Mouse (Mus musculus) T-helper 2 cell (primary cell): Measurements from ENCODE around the gene Cfap126.

Experiments used
- in situ Hi-C: fragments of 300-600 bp; cut with MboI, MseI; formaldehyde crosslinking; loops from one replicate; pipeline ENCODE4 v1.15.1; 2025; ENCODE audit warnings: high pct_unique_total_duplicates

Cfap126 gene

DNA sequence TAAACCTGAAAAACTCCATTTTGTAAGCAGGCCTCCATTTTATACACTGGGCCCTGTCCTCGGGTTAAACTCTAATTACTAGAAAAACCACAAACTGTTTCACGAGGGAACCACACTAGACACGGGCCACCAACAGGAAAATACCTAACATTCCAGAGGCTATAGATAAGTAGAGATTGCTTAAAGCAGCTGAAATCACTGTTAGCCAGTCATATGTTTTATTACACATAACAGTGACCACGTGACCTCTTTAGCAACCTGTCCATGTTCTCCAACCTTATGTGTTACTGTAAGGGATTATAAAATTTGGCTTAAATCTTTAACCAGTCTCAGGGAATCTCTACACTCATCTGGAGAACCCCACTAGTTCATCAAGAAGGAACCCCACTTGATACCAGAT lies 19.3 kb upstream of the Cfap126 start:
- in situ Hi-C loops = no loop called here

DNA sequence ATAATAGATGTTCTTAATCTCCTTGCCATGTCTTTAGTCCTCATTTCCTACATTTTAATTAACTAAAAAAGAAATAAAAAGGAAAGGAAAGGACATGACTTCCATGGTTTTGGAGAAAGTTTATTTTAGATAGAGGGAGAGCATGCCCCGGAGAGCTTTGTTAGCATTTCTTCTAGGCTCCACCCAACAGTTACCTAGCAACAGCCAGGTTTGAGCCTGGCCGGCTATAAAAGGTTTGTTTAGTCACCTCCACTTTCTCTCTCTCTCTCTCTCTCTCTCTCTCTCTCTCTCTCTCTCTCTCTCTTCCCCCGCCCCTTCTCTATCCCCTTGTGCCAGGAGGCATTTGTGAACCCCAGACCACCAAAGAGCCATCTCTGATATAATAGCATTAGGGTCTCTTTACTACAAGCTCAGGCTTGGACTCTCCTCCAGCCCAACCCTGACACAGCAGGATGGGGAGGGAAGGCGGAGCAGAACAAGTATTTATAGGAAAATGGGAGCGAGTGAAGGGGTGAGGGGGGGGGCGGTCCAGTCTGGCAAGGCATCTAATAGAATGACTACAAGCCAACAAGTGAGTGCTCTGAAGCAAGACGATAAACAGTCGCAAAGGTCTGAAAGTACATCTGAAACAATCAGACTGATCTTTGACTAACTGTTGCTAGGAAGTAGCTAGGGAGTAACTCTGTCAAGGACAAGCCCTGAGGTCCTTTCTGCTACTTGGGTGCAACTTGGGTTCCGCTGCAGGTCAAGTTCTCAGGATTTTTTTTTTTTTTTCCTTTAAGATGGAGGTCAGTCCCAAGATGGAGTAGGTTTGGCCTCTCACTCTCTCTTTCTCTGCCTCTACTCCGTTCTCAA lies 17.4 kb upstream of the Cfap126 start:
- in situ Hi-C loops = no loop called here

DNA sequence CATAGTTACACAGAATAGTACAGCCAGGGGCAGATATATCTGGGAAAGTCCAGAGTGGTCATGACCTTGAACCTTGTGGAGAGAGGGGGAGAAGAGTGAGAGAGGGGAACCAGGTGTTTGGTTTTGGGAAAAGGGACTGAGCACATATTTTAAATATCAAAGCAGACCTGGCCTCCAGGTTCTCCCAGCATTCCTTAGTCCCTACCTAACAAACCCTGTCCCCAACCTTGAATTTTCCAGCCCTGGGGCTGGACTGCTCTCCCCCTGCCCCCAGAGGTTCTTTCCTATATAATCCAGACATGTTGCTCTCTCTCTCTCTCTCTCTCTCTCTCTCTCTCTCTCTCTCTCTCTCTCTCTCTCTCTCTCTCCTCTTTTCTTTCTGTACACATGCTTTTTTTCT lies 16.6 kb upstream of the Cfap126 start:
- in situ Hi-C loops = no loop called here

DNA sequence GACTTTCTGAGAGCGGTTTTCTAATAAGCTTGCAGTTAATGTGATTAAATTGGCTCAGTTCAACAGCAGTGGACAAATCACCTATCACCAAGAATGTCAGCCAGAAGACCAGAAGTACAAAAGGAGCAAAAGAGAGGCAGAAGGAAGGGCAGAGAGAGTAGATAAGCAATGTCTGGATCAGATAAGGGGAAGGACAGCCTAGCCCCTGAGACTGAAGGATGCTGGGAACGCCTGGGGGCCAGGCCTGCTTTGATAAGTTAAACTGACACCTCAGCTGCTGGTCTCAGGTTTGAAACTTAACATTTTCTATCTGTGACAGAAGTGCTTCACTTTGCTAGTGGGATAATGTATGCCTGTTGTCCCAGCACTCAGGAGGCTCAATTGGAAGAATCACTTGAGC lies 16.1 kb upstream of the Cfap126 start:
- in situ Hi-C loops = no loop called here

DNA sequence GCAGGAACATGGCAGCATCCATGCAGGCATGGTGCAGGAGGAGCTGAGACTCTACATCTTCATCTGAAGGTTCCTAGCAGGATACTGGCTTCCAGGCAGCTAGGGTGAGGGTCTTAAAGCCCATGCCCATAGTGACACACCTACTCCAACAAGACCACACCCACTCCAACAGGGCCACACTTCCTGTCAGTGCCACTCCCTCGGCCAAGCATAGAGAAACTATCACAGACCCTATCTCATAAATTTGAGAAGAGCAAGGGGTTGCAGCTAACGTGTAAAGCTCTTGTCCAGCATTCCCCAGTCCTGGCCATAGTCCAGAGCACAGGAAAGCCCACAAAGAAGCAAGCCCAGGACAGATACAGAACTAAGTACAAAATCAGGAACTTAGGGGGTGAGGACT lies 12.7 kb upstream of the Cfap126 start:
- in situ Hi-C loops = loop anchor here (5.0 kb wide), 1 partner anchor 34 kb away; no protein-coding TSS in a partner anchor

DNA sequence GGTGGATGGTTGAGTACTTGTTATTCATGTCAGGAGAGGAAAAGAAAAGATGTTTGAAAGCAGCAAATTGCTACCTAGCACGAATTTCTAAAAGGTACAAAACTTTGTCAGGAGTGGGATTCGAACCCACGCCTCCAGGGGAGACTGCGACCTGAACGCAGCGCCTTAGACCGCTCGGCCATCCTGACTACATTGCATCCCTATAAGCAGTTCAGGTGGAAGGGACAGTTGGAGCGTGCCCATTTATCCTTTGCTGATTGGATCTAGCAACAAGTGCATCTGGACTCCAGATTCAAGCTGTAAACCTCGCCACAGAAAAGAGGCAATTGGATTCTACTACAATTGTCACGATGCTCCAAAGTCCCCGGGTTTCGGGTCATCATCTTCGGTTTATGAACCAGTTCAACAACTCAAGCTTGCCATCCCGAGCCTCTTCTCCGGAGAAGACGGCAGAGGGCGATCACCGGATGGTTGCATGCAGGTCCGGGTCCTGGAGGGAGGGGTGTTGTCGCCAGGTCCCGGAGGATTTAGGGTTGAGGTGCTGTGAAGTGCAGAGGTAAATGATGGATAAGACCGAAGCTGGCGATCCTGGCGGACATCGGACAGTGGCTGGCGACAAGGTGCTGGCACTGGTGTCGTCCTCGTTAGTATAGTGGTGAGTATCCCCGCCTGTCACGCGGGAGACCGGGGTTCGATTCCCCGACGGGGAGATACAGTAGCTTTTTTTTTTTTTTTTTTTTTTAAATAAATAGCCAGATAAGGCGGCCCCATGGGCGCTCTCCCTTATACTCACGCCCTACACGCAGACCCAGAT lies 11.8 kb upstream of the Cfap126 start:
- in situ Hi-C loops = loop anchor here (5.0 kb wide), 1 partner anchor 35 kb away; no protein-coding TSS in a partner anchor

DNA sequence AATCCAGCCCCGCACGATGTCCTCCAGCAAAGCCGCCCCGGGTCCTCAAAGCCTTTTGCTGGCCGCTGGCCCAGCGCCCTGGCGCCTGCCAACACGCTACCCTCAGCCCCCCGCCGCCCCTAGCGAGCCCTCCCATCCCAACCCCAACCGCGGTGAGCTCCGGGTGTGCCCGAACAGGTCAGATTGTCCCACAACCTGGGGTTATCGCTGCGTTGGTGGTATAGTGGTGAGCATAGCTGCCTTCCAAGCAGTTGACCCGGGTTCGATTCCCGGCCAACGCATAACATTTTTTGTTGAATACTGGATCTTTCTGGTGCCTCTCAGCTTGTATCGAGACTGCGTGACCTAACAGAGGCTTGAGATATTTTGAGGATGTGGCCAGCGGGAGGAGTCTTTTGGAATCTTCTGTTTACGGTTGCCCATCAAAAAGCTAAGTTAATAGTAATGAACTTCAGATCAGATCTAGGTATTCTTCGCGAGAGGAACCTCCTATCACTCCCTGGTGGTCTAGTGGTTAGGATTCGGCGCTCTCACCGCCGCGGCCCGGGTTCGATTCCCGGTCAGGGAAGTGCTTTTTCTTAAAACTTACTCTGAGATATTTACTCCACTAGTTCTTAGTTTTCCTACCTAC lies 11.1 kb upstream of the Cfap126 start:
- in situ Hi-C loops = loop anchor here (5.0 kb wide), 1 partner anchor 35 kb away; no protein-coding TSS in a partner anchor

DNA sequence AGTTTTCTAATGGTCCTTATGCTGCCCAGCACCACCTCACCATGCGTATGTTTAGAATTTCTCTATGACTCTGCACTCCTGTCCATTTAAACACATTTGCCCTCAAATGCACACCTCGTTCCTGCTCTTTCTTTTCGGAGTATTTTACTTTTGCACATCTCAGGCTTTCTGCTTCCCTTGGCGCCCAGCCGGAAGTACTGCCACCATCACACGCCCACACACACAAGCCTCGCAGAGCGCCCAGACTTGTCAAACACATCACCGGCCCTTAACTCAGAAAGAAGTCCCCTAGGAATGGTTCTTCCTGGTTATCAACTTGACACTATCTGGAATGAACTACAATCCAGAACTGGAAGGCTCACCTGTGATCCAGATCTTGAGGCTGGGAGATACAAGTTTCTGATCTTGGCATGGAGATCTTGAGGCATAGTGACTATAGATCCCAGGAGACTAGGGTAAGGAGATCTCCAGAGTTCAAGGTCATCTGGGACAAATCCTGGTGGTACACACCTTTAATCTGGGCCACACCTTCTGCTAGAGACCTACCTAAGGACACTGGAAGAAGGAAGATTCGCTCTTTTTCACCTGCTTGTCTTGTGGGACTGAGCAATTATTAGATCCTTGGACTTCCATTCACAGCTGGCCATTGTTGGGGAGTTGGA lies 10.4 kb upstream of the Cfap126 start:
- in situ Hi-C loops = loop anchor here (5.0 kb wide), 1 partner anchor 36 kb away; no protein-coding TSS in a partner anchor

DNA sequence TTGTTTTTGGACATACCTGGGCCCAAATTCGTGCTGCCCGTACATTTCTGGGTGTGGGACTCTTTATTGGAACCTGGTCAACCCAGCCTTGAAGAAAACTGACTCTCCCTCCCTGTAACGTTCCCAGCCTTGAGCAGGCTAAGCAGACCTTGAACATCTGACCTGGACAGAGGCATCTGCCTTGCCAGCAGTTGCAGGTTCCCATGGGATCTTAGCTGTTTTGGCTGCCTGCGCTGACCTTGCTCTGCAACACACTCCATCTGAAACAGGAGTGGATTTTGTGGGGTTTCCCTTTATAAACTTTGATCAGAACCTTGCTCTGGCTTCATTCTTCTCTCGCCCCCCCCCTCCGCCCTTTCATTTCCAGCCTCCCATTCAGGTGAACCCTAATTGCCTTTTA lies 8.5 kb upstream of the Cfap126 start:
- in situ Hi-C loops = no loop called here

DNA sequence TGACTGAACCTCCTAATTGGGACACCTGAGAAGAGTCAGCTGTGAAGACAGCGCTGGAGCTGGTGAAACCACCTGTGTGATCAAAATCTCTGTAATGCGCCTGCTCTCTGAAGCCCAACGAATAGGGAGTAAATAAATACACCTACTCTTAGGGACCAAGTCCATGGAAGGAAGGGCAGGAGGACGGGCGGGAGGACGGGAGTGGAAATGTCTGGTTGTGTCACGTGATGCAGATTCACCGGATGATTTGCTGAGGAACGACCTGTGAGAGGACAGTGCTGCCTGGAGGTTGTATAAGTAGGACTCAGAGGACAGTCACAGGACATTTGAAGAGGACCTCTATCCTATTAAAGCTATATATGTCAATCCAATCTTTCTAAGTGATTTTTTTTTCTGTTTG lies 4.1 kb upstream of the Cfap126 start:
- in situ Hi-C loops = no loop called here

DNA sequence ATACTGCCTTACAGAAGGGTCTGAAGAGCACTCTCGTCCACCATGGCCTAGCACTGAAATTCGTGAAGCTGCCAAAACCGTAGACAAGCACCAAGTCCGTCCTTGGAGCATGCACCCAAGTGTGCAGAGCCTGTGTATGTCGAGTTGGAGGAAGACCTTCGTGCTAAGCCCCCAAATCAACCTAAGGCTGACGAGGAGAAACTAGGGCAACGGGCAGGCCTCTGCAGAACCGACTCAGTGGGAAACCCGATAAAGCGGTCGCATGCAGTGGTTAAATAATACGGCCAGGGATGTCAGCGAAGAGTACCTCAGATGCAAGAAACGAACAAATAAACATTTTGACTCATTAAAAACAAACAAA lies 3.1 kb upstream of the Cfap126 start:
- in situ Hi-C loops = no loop called here

DNA sequence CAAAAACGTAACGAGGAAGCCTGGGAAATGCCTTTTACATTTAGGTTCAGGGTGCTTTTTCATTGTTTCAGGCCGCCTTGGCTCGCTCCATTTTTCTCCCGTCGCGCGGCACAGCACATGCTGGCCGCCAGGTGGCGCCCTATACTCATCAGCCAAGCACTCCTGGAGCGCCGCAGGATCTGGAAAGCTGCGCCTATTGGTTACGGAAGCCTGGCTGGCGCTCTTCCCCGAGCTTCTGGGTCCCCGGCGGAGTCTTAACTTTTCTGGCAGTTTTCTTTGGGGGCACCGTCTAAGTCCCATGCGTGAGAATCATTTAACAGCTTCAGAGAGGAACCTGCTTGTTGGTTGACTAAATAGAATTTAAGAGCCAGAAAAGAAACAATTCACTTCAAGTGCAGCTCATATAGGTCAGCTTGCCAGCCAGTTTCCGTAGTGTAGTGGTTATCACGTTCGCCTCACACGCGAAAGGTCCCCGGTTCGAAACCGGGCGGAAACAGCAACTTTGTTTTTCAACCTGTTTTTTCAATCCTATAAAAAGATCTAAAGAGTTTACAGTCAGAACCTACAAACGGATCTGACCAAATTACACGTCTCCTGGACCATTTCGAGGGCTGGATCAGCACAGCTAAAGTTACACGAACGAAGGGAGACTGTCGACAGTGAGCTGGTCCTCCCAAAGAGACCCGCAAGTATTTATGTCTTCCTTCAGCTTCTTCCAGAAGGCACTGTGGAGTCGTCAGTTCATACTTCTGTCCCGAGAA lies 2.5 kb upstream of the Cfap126 start:
- in situ Hi-C loops = no loop called here

DNA sequence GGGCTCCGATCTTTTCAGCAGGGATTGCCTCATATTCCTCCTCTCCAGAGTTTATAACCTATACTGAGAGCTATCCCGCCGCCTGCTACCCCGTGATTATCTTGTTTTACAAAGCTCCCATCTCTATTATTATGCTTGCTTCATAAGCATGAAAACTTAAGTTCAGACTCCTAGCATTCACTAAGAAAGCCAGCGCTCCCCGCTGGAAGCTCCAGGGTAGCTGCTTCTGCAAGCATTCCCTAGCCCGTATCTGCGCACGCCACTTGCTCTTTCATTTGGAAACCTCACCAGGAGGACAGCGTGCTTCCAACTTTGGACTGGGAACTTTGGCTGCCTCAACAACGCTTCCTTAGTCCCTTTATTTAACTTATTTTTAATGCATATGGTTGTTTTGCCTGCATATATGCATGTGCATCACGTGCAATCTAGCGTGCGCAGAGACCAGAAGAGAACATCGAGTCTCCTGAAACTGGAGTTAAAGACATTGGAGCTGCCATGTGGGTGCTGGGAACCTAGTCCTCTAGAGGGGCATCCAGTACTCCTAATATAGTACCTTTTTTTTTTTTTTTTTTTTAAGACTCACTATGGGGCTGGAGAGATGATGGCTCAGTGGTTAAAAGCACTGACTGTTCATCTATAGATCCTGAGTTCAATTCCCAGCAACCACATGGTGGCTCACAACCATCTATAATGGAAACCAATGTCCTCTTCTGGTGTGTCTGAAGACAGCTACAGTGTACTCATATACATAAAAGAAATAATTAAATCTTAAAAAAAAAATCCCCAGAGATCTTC lies 1.7 kb upstream of the Cfap126 start:
- in situ Hi-C loops = no loop called here

DNA sequence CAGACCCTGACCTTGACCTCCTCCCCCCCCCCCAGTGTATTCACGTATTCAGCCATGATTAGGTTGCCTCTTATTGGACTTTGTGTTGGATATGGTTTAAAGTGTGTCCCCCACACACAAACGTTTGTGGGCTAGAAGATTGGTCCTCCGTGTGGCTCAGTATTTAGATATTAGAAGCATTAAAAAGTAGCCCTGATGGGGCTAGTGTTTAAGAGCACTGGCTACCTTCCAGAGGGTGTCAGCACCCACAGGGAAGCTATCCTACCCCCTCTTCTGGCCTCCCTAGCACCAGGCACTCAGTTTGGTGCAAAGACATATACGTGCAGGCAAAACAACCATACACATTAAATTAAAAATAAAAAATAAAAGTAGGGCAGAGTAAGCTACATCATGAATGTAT lies 732 bp upstream of the Cfap126 start:
- in situ Hi-C loops = no loop called here

DNA sequence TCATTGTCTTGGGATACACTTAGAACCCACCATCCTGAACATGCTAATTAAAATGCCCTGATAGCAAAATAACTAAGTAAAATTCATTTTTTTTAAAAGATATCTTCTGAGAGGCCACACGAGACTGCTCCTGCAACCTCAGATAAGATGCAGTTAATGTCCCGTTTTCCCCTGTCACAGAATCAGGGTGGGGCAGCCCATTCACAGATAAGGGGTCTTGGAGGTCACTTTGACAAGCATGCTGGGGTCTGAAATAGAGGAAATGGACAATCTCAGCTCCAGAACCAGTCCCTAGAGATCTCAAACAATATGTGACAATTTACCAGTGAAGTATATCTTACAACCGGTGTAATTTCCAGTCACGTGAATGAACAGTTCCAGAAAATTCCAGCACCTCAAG lies 2.6 kb downstream of the Cfap126 start:
- in situ Hi-C loops = loop anchor here (5.0 kb wide), 2 partner anchors 106 to 136 kb away; partner anchors contain the start of genes Adamts4, Ndufs2 and Tomm40l

DNA sequence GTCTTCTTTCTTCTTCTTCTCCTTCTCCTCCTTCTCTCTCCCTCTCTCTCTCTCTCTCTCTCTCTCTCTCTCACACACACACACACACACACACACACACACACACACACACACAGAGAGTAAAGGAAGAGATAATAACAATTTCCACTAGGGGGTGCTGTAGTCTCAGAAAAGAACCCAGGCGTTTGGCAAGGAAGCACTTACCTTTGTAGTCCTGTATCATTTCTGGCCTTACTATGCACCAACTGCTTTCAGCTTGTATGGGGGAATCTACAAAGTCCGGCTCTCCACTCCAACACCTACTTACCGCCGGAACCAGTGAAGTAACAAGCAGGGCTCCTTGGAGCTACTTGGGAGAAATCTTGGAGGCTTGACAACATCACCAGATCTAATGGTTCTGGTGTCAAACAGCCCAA lies 4.6 kb downstream of the Cfap126 start:
- in situ Hi-C loops = loop anchor here (5.0 kb wide), 2 partner anchors 104 to 134 kb away; partner anchors contain the start of genes Adamts4, Ndufs2 and Tomm40l

DNA sequence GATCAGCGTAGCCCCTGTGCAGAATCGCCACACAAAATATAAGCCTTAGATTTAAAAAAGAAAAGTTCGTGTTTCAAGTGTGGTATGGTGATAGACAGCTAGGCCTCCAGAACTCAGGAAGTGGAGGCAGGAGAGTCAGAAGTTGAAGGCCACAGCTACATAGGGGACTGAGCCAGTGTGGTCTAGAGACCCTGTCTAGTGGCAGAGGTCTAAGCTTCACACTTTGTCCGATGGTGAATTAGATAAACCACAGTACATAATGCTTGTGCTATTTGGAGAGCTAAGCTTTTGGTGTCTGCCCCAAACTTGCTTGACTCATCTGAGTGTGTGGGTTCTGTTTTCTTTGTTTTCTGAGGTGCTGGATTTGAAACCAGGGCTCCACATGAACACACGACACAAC lies 5.3 kb downstream of the Cfap126 start:
- in situ Hi-C loops = loop anchor here (5.0 kb wide), 2 partner anchors 103 to 133 kb away; partner anchors contain the start of genes Adamts4, Ndufs2 and Tomm40l

DNA sequence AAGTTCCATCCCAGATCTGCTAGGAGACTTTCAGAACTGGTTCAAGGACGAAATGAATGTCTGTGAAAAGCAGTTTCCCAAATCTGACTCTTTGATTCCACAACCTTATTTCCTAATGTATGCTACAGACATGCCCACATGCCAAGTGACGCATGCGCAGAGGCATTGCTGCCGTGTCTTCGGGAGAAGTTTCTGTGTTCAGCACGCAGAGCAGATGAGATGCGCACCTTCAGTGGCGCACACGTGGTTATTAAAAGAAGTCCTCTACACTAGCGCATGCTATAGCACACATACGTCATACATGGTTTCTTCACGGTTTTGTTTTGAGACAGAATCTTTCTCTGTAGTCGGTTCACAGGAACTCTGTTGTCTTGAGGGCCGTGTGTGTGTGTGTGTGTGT lies 5.7 kb downstream of the Cfap126 start:
- in situ Hi-C loops = loop anchor here (5.0 kb wide), 2 partner anchors 103 to 133 kb away; partner anchors contain the start of genes Adamts4, Ndufs2 and Tomm40l

DNA sequence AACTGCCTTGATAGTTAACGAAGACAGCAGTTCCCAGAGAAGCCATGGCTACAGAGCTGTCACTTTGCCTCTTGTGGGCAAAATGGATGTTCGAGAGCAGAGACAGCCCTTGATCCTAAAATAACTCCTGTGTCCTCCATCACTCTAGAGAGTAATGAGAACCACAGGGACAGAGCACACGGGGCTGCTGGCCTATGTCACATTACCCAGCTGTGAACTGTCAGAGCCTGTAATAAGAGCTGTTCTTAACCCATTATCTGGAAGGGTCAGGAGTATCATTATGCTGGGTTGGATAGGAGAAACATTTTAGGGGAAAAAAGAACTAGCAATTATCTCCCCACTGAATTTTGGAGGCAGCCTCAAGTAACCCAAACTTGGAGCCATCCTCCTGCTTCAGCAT lies 7.2 kb downstream of the Cfap126 start:
- in situ Hi-C loops = no loop called here

DNA sequence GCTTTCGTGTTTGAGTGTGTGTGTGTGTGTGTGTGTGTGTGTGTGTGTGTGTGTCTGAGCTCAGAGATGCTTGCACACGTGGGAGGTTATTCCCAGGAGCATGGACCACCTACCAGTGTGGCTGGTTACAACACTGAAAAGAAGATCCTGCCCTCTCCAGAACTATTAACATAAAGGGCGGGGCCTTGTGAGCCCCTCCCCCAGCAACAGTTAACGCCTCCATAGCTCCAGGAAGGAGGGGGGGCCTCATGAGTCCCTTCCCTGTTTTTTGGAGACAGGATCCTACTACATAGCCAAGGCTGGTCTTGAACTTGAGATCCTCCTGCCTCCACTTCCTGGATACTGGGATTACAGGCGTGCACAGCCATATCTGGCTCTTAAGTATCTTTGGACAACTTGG lies 8.1 kb downstream of the Cfap126 start:
- in situ Hi-C loops = no loop called here
